Mouse (Mus musculus) hindbrain, embryonic 10.5 days (tissue): ENCODE results near the gene Notum. TPM values are rescaled to one million over a fixed set of nuclear protein-coding genes. Genes with fewer than 3 reads are reported as not detected.

Source experiments
- DNase-seq: peaks from one replicate; pipeline ENCODE4 v3.0.0-alpha.2; 2017; ENCODE audit warnings: low spot score
- H3K27ac ChIP-seq: fragments of 300-500 bp; sonication (generic); 2 replicates; pipeline ENCODE4 v1.5.1; 2016; ENCODE audit warnings: mild to moderate bottlenecking, moderate library complexity
- H3K27me3 ChIP-seq: fragments of 300-500 bp; sonication (generic); 2 replicates; pipeline ENCODE4 v1.6.1; 2016; ENCODE audit warnings: mild to moderate bottlenecking; ENCODE audit not compliant: poor library complexity, insufficient read depth, severe bottlenecking
- H3K36me3 ChIP-seq: fragments of 300-500 bp; sonication (generic); 2 replicates; pipeline ENCODE4 v1.6.1; 2016; ENCODE audit warnings: mild to moderate bottlenecking, moderate library complexity
- H3K4me1 ChIP-seq: fragments of 300-500 bp; sonication (generic); replicated peaks from 2 replicates; pipeline ENCODE4 v1.6.1; 2016; ENCODE audit warnings: mild to moderate bottlenecking
- H3K4me3 ChIP-seq: fragments of 300-500 bp; sonication (generic); 2 replicates; pipeline ENCODE4 v1.5.1; 2016; ENCODE audit warnings: mild to moderate bottlenecking, moderate library complexity
- H3K9me3 ChIP-seq: fragments of 300-500 bp; sonication (generic); 2 replicates; pipeline ENCODE4 v1.6.1; 2016; ENCODE audit warnings: mild to moderate bottlenecking, moderate library complexity
- WGBS: fragments of 180-500 bp; shearing (Covaris S2); methylation state at CpG from one replicate; pipeline ENCODE4 v1.1.7; 2016; 5-methylcytosine and 5-hydroxymethylcytosine counted together
- polyA plus RNA-seq: library from polyadenylated mRNA; unstranded; fragments of >200 nt; fragmentation: Nextera tagmentation; extraction: Ambion mirVana; gene quantifications from 2 replicates; pipeline ENCODE4 v1.2.1, GENCODE M21; 2016

Gene Notum
- 2.3 and 4.3 TPM in 2 replicates for polyA plus RNA-seq

DNA sequence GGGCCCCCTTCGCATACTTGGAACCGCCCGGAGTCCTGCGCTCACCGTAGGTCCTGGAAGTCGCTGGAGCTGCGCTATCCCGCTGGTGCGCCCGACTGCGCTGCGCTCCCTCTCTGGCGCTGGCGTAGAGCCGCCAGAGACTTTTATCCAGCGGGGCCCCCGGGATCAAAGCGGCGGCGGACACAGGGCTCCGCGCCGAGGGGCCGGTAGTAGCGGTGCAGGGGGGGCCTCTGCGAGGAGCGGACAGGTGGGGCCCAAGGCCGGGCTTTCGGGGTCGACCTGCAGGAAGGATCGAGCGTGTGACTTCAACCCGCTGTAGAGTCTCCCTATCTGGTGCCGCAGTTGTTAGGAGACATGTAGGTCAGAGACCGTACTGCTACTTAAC, at the start of gene Notum:
Gene Notum, minus strand, starts transcription at position 100 of the 385 bp plus-strand sequence.
- Histone ChIP-seq H3K27ac (peak within 1 kb of the TSS; percentile 74), H3K36me3 (no peaks in the 10 kb centered on the region), H3K9me3 (no peaks in the 10 kb centered on the region), H3K4me1 (peaks cover 36% of the 10 kb centered on the region), H3K27me3 (peaks cover 94% of the 10 kb centered on the region), H3K4me3 (peak within 1 kb of the TSS; percentile 55)
- DNase-seq = peak; percentile 49
- under 1% methylated on average over 35 of the region's 35 CpGs for WGBS

DNA sequence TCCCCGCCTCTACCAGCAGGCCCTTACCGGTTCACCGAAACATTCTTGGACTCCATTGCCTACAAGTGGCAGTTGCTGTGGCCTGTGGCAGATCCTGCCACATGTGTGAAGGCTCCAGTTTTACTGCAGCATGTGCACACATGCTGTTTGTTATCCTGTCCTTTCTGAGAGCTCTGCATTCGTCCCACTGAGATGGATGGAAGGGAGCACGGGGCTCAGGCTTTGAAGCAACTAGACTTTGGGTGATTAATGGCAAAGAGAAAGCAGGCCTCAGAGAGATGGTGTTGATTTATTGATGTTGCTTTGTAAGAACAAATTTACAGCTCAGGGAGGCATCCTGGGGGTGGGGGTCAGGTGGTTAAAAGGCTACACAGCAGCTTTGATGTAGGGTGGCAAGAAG, 49.7 kb upstream of the Notum start:
- Histone ChIP-seq H3K4me1 (peaks cover 76% of the 10 kb centered on the region), H3K36me3 (peaks cover 50% of the 10 kb centered on the region), H3K27me3 (peaks cover 7% of the 10 kb centered on the region; the same call in 1 of the 2 replicates), H3K4me3 (no peak overlapping the region), H3K9me3 (no peaks in the 10 kb centered on the region), H3K27ac (no peak overlapping the region)
- WGBS = 79% methylated on average over 5 of the region's 5 CpGs
- no peak for DNase-seq

DNA sequence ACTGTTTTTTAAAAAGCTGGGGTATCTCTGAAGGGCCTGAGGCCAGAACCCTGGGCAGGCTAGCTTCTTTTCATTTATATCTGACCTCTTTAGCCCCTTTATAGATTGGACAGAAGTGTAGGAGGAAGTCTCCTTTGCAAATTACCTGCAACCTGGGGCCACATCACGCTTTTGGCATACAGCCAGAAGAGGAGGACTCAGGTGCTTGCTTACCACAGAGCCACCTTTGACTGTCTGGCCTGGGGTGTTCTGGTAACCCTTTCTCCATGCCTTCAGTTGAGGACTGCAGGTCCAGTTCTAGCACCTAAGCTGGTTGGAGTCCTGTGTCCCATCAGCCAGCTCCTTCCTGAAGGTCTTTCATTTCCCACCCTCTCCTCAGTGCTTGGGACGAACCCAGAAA, 48.6 kb upstream of the Notum start:
- Histone ChIP-seq H3K4me1 (peaks cover 76% of the 10 kb centered on the region), H3K27me3 (peaks cover 14% of the 10 kb centered on the region), H3K27ac (no peak overlapping the region), H3K36me3 (peaks cover 42% of the 10 kb centered on the region), H3K9me3 (no peaks in the 10 kb centered on the region), H3K4me3 (no peak overlapping the region)
- no peak for DNase-seq
- WGBS = 84% methylated on average over 2 of the region's 2 CpGs

DNA sequence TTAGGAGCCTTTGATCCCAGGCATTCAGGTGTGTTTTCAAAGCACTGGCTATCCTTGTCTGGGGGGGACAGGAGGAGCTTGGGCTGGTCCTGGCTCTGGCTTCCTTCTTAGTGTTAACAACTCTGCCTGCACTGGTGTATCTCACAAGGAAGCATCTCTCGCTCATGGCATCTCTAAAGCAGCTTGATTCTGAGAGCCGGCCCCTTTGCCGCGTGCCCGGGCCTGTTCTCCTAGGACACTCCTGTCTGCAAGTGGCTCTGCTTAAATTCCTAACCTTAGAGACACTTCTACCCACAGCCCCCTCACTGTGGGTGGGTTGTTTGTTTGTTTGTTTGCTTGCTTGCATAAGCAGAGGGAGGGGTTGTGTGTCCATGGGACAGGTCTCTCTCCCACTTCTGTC, 47.0 kb upstream of the Notum start:
- Histone ChIP-seq H3K36me3 (peaks cover 57% of the 10 kb centered on the region), H3K4me3 (peak overlapping the region; percentile 27), H3K27me3 (peaks cover 14% of the 10 kb centered on the region), H3K4me1 (peaks cover 78% of the 10 kb centered on the region), H3K27ac (peak overlapping the region; percentile 87), H3K9me3 (no peaks in the 10 kb centered on the region)
- DNase-seq = no peak
- WGBS = 37% methylated on average over 5 of the region's 5 CpGs

DNA sequence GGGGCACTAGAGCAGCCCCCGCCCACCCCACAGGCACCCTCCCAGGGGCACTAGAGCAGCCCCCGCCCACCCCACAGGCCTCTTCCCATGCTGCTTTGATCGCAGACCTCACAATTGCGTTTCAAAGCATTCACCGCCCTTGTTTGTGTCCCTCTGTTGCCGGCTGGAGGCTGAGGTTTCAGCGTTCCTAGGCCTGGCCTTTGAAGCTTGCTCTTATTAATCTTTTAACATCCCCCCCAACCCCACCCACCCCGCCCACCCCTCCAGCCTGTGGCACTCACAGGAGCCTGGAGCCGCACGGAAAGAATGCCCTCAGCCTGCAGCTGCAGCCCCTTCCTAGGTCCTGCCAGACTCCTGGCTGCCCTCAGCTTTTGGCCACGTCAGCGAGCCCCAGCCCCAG, 46.2 kb upstream of the Notum start:
- H3K9me3 ChIP-seq = no peaks in the 10 kb centered on the region
- H3K4me1 ChIP-seq = peaks cover 71% of the 10 kb centered on the region
- H3K27me3 ChIP-seq = peaks cover 14% of the 10 kb centered on the region
- WGBS = 2% methylated on average over 11 of the region's 12 CpGs
- peak; percentile 53 for DNase-seq
- H3K36me3 ChIP-seq = peaks cover 64% of the 10 kb centered on the region
- peak overlapping the region; percentile 87 for H3K27ac ChIP-seq
- H3K4me3 ChIP-seq = peak overlapping the region; percentile 27

DNA sequence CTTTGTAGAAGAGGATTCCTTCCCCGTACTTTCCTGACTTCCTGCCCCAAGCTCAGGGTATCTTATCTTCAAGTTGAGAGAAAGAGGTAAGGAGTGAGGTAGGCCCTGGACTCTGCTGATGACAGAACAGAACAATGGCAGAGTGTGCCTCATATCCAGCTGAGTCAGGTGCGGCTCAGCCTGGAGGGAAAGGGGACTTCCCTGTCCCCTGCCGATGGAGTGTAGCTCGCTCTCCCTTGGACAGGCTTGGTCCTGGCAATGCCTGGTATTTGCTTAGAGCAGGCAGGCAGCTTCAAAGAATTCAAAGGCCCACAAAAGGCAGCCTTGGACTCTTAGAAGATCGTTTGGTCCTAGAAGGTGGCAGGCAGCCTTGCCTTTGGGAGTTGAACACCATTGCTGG, 45.1 kb upstream of the Notum start:
- H3K27me3 ChIP-seq = peaks cover 14% of the 10 kb centered on the region
- H3K4me3 ChIP-seq = 0 out of 2 replicates have a peak overlapping the region, but pooled peaks have one; percentile 9
- no peak for DNase-seq
- no peaks in the 10 kb centered on the region for H3K9me3 ChIP-seq
- peaks cover 63% of the 10 kb centered on the region for H3K4me1 ChIP-seq
- peaks cover 71% of the 10 kb centered on the region for H3K36me3 ChIP-seq
- H3K27ac ChIP-seq = peak overlapping the region; percentile 87
- 54% methylated on average over 5 of the region's 5 CpGs for WGBS

DNA sequence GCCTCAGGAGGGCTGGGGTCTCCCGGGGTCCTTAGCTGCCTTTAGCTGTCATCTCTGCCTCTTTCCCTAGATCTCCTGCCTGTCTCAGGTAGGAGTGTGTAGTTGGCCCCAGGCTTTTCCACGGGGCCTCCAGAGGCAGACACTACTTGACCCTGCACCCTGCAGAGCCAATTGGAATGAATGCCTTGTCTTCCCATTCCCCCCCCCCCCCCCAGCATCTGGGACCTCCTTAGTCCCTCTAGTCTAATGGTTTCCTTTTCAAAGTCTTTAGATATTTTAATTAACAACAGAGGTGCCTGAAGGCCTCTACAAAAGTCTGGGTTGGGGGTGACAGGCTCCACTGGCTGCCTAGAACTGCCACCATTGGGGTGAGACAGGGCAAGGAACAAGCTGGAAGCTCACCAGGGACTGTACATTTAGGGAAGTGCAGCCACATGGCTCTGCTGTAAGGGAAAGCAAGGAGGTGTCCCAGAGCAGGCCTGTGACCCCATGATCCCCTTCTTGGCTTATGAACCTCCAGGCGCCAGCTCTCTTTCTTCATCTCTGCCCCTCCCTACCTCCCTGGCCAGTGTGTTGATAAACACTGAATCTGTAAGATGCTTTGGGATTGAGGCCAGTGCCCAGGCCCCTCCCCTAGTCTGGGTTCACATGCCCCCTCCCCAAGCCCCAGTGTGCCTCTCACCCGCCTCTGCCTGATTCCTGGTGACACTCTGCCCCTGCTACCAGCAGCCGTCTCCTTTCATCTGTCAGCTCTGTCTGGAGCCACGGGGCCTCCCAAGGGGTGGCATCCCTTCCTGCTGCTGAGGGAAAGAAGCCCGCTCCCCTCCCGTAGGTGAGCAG, 43.7 kb upstream of the Notum start:
- no peaks in the 10 kb centered on the region for H3K9me3 ChIP-seq
- H3K4me3 ChIP-seq = peak overlapping the region; percentile 16; the same call in 1 of the 2 replicates
- H3K27ac ChIP-seq = peak overlapping the region; percentile 87
- H3K36me3 ChIP-seq = peaks cover 71% of the 10 kb centered on the region
- H3K27me3 ChIP-seq = peaks cover 14% of the 10 kb centered on the region
- 11% methylated on average over 8 of the region's 8 CpGs for WGBS
- DNase-seq = peak; percentile 51
- peaks cover 64% of the 10 kb centered on the region for H3K4me1 ChIP-seq

DNA sequence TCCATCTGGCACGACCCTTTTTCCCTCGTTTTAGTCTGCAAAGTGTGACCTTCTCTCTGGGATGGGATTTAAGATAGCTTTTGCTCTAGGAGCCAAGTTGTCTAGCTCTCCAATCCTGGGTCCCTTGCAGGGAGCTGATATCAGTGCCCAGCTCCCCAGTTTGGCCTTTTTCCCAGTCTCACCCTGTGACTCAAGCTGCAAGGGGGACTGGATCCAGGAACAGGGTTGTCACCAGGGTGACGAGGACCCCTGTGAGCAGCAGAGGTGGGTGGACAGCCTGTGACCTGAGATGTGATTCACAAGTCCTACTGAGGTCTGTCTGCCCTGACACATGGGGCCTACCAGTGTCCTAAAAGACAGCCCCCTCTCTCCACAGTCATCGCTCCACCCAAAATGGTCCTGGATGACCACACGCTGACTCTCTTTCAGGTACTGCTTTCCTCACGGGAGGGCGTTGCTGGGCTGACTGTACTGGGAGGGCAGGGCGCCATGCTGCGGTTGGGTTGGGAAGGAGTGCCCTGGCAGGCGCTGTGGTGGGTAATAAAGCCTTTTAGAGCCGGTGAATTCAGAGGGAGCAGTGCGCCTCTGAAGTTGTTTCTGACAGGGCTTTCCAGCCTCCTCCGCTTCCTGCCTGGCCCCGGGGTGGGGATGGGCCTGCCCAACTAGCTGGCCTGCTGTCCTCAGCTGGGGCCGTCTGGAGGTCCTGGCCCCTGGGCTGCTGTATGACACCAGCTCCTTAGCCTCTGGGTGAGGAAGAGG, 42.9 kb upstream of the Notum start:
- H3K4me3 ChIP-seq = peak overlapping the region; percentile 16; the same call in 1 of the 2 replicates
- H3K9me3 ChIP-seq = no peaks in the 10 kb centered on the region
- WGBS = 33% methylated on average over 15 of the region's 15 CpGs
- H3K36me3 ChIP-seq = peaks cover 71% of the 10 kb centered on the region
- H3K27ac ChIP-seq = peak overlapping the region; percentile 87
- peaks cover 14% of the 10 kb centered on the region for H3K27me3 ChIP-seq
- DNase-seq = no peak
- peaks cover 66% of the 10 kb centered on the region for H3K4me1 ChIP-seq

DNA sequence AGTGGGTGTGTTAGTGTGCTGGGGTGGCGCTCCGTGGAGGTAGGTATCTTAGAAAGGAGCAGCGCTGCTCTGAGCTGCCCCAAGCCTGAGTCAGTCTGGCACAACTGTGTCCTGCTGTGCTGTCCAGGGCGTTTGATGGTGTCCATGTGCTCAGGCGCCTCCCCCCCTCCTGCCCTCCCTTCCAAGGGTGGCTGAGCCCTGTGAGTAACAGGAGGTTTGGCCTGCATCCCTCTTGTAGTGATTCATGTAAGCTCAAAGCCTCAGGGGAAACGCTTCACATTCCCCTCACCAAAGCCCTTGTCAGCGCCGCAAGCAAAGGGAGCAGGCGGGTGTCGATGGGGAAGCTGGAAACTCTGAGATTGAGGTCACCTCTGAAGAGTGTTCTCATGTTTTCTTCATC, 36.8 kb upstream of the Notum start:
- Histone ChIP-seq H3K4me1 (peaks cover 50% of the 10 kb centered on the region), H3K36me3 (peaks cover 96% of the 10 kb centered on the region)
- 65% methylated on average over 10 of the region's 10 CpGs for WGBS

DNA sequence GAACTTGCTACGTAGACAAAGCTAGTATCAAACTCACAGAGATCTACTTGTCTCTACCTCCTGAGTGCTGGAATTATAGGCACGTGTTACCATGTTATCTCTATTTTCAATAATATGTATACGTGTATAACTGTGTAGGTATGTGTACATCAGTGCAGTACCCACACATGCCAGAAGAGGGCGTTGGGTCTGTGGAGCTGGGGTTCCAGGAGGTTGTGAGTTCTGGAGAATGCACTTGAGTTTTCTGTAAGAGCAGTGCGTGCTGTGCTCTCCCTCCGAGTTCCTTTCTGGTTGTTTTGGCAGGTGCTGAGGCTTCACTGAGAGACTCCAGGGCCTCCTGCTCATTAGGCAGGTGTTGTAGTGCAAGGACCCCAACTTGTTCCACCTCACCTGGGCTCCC, 35.6 kb upstream of the Notum start:
- peaks cover 50% of the 10 kb centered on the region for H3K4me1 ChIP-seq
- no peaks in the 10 kb centered on the region for H3K27me3 ChIP-seq
- no peak for DNase-seq
- H3K36me3 ChIP-seq = peaks cover 97% of the 10 kb centered on the region
- 91% methylated on average over 6 of the region's 6 CpGs for WGBS
- H3K27ac ChIP-seq = no peak overlapping the region
- no peaks in the 10 kb centered on the region; the same call in 1 of the 2 replicates for H3K9me3 ChIP-seq
- no peak overlapping the region for H3K4me3 ChIP-seq

More for the DNA sequence above, 36.8 kb upstream of the Notum start:
- Histone ChIP-seq H3K4me3 (no peak overlapping the region), H3K27ac (0 out of 2 replicates have a peak overlapping the region, but pooled peaks have one; percentile 40), H3K9me3 (no peaks in the 10 kb centered on the region; the same call in 1 of the 2 replicates), H3K27me3 (no peaks in the 10 kb centered on the region)
- DNase-seq = no peak

DNA sequence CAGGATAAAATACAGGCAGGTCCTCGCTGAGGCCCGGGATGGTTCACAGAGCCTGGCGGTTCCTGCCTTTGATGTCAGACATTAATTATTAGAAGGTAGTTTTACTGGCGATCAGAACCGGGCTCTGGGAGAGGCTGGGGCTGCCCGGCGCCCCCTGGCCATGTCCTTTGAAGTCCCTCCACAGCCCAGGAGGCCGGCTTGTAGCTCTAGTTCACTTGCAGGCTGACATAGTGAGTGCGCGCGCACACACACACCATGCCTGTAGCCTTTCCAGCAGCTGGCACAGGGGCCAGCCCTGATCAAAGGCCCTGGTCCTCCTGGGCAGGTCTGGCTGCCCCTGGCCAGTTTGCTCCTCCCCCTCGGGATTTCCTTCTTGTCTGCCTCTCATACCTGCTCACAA, 34.7 kb upstream of the Notum start:
- Histone ChIP-seq H3K4me1 (peaks cover 50% of the 10 kb centered on the region), H3K9me3 (no peaks in the 10 kb centered on the region; the same call in 1 of the 2 replicates), H3K27me3 (no peaks in the 10 kb centered on the region), H3K27ac (peak overlapping the region; percentile 79), H3K4me3 (peak overlapping the region; percentile 23; the same call in 1 of the 2 replicates), H3K36me3 (peaks cover 95% of the 10 kb centered on the region)
- peak; percentile 45 for DNase-seq
- WGBS = 50% methylated on average over 12 of the region's 12 CpGs

DNA sequence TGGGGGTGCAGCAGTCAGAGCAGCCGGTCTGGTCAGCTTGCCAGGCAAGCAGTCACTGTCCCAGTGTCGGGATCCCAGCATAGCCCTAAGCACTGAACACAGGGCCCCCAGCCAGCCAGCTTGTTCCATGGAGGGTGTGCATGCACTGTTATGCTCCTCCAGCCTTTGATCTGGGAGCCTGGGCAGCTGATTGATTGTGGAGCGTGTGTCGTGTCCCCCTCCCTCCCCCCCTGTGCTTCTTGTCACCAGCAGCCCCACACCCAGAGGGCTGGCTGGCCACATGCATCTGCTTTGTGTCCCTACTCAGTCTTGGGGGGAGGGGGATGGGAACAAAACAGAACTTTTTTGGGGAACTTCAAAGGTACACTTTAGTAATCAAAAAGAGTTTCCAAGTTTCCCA, 34.2 kb upstream of the Notum start:
- H3K27me3 ChIP-seq = no peaks in the 10 kb centered on the region
- peak overlapping the region; percentile 11; the same call in 1 of the 2 replicates for H3K4me3 ChIP-seq
- H3K36me3 ChIP-seq = peaks cover 95% of the 10 kb centered on the region
- H3K4me1 ChIP-seq = peaks cover 45% of the 10 kb centered on the region
- H3K9me3 ChIP-seq = no peaks in the 10 kb centered on the region; the same call in 1 of the 2 replicates
- WGBS = 22% methylated on average over 4 of the region's 4 CpGs
- DNase-seq = peak; percentile 50
- H3K27ac ChIP-seq = peak overlapping the region; percentile 79
